Mouse (Mus musculus) stomach, embryonic 14.5 days (tissue): ENCODE measurements around the gene Pagr1a. TPM values are rescaled to one million over a fixed set of nuclear protein-coding genes. Genes with fewer than 3 reads are reported as not detected.

Experiments used
- ATAC-seq: fragments of 200-750 bp; cut with Nextera tagmentation; 2 replicates; pipeline ENCODE4 v1.8.0; 2017; ENCODE audit warnings: low read depth, moderate TSS enrichment; ENCODE audit not compliant: insufficient number of reproducible peaks, insufficient read depth, low FRiP score
- H3K27ac ChIP-seq: fragments of 300-500 bp; sonication (generic); 2 replicates; pipeline ENCODE4 v1.5.1; 2014; ENCODE audit warnings: mild to moderate bottlenecking, low read length, moderate library complexity, mixed read lengths
- H3K27me3 ChIP-seq: fragments of 300-500 bp; sonication (generic); 2 replicates; pipeline ENCODE4 v1.6.1; 2014; ENCODE audit warnings: low read length, control low read depth, mixed read lengths; ENCODE audit not compliant: control insufficient read depth, insufficient read depth
- H3K36me3 ChIP-seq: fragments of 300-500 bp; sonication (generic); 2 replicates; pipeline ENCODE4 v1.6.1; 2014; ENCODE audit warnings: mild to moderate bottlenecking, control low read depth, low read length, moderate library complexity, mixed read lengths; ENCODE audit not compliant: control insufficient read depth, insufficient read depth
- H3K4me1 ChIP-seq: fragments of 300-500 bp; sonication (generic); 2 replicates; pipeline ENCODE4 v1.6.1; 2014; ENCODE audit warnings: low read length, control low read depth, mixed read lengths; ENCODE audit not compliant: control insufficient read depth, insufficient read depth
- H3K4me2 ChIP-seq: fragments of 300-500 bp; sonication (generic); replicated peaks from 2 replicates; pipeline ENCODE4 v1.6.1; 2014; ENCODE audit warnings: low read depth, low read length, control low read depth
- H3K4me3 ChIP-seq: fragments of 300-500 bp; sonication (generic); 2 replicates; pipeline ENCODE4 v1.5.1; 2014; ENCODE audit warnings: low read depth, low read length, control low read depth
- H3K9ac ChIP-seq: fragments of 300-500 bp; sonication (generic); replicated peaks from 2 replicates; pipeline ENCODE4 v1.6.1; 2014; ENCODE audit warnings: low read depth, mild to moderate bottlenecking, control low read depth, low read length, moderate library complexity, mixed read lengths
- H3K9me3 ChIP-seq: fragments of 300-500 bp; sonication (generic); 2 replicates; pipeline ENCODE4 v1.6.1; 2016; ENCODE audit warnings: low read depth, low read length, control low read depth; ENCODE audit not compliant: control insufficient read depth
- WGBS: fragments of 180-500 bp; shearing (Covaris S2); extraction: QIAGEN DNeasy Blood & Tissue Kit; methylation state at CpG from one replicate; pipeline ENCODE4 v1.1.7; 2014; 5-methylcytosine and 5-hydroxymethylcytosine counted together
- polyA plus RNA-seq: library from polyadenylated mRNA; unstranded; fragments of >200 nt; fragmentation: Nextera tagmentation; extraction: Ambion mirVana; gene quantifications from 2 replicates; pipeline ENCODE4 v1.2.1, GENCODE M21; 2014

Pagr1a gene
- polyA plus RNA-seq, 1 experiment from 2014 or later: 55.8 TPM

DNA sequence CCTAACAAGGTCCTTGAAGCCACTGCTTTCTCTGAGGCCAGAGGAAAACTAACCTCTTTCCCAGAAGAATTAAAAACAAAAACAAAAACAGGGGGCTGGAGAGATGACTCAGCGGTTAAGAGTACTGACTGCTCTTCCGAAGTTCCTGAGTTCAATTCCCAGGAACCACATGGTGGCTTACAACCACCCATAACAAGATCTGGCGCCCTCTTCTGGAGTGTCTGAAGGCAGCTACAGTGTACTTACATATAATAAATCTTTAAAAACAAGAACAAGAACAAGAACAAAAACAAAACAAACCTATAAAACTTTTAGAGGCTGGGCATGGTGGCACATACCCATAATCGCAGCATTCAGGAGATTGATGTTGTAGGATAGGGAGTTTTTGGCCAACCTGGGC lies 20.7 kb downstream of the Pagr1a start:
- H3K4me3 ChIP-seq: no peak overlapping the region
- no peaks in the 10 kb centered on the region for H3K36me3 ChIP-seq
- ATAC-seq: no peak
- no peak overlapping the region for H3K4me2 ChIP-seq
- no peaks in the 10 kb centered on the region for H3K27me3 ChIP-seq
- no peaks in the 10 kb centered on the region for H3K4me1 ChIP-seq
- no peak overlapping the region for H3K27ac ChIP-seq
- WGBS: 81% methylated on average over 4 of the region's 4 CpGs
- no peak overlapping the region for H3K9ac ChIP-seq
- H3K9me3 ChIP-seq: no peaks in the 10 kb centered on the region

DNA sequence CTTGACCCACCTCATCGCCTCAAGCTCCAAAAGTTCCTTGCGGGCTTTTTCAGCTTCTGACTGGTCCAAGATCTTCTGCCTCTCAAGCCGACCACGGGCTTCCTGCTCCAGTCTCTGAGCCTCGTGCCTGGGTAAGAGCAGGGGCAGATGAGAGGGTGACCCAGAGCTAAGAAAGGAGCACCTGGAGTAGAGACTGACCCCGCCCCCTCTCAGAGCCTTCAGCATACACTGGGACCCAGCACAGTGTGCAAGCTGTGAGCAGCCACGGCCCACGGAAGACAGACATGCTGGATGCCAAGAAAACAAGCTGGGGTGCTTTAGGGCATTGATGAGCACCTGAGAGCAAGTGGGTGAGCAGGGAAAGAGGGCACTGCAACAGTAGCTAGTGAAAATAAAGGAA lies 28.3 kb downstream of the Pagr1a start:
- Histone ChIP-seq H3K4me1 (no peaks in the 10 kb centered on the region), H3K9ac (no peak overlapping the region), H3K9me3 (no peaks in the 10 kb centered on the region), H3K27ac (no peak overlapping the region), H3K4me3 (no peak overlapping the region), H3K4me2 (no peak overlapping the region), H3K36me3 (no peaks in the 10 kb centered on the region), H3K27me3 (no peaks in the 10 kb centered on the region)
- no peak for ATAC-seq
- WGBS: 64% methylated on average over 8 of the region's 8 CpGs

DNA sequence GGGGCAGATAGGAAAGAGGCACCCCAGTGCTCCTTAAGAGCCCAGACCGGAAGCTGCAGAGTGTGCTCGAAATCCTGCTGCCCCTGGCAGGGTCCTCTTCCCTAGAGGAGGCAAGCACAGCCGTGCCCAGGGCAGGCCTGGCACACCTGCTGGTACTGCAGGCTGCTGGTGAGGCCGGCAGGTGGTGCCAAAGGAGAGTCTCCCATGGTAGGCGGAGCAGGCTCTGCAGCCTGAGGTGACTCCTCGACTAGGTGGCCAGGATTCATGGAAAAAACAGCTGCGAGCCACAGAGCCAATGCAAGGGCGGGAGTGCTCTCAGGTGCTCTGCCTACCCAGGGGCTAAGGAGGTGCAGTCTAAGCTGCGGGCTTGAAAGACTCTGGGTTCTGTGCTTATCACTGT lies 30.8 kb downstream of the Pagr1a start:
- H3K4me2 ChIP-seq: no peak overlapping the region
- H3K4me3 ChIP-seq: no peak overlapping the region
- 41% methylated on average over 9 of the region's 9 CpGs for WGBS

DNA sequence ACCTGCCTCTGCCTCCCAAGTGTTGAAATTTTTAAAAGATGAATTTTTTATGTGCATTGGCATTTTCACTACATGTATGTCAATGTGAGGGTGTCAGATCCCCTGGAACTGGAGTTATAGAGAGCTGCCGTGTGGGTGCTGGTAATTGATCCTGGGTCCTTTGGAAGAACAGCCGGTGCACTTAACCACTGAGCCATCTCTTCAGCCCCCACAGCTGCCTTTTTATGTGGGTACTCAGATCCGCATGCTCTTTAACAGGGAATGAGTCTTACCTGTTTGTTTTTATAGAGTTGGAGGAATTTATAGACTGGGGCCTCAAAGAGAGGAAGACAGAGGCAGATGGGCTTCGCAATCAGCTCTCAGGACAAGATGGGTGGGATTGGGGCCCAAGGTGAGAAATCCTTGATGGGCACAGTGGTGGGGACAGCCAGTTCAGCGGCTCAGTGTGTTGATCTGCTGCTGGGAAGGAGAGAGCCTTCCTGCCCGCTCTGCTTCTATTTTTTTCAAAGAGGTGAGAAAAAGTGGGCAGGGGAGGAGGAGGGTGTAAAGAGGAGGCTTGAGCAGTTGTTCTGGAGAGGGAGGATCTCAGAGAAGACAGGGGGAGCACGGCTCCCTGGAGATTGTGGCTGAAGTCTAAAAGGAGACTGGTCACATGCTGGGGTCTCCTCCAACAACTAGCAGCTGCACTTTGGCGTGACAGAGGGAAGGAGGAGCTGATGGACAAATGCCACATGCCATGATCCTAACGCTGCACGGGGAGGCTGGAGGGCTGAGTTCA lies 32.3 kb downstream of the Pagr1a start:
- peaks cover 3% of the 10 kb centered on the region for H3K36me3 ChIP-seq
- 39% methylated on average over 10 of the region's 10 CpGs for whole genome bisulfite sequencing
- no peak overlapping the region for H3K4me2 ChIP-seq
- no peaks in the 10 kb centered on the region for H3K27me3 ChIP-seq
- H3K9ac ChIP-seq: no peak overlapping the region
- H3K4me1 ChIP-seq: no peaks in the 10 kb centered on the region
- ATAC-seq: no peak
- H3K27ac ChIP-seq: no peak overlapping the region
- H3K4me3 ChIP-seq: no peak overlapping the region
- H3K9me3 ChIP-seq: no peaks in the 10 kb centered on the region

More for the DNA sequence above, 30.8 kb downstream of the Pagr1a start:
- Histone ChIP-seq H3K4me1 (no peaks in the 10 kb centered on the region), H3K36me3 (no peaks in the 10 kb centered on the region), H3K27ac (no peak overlapping the region), H3K9ac (no peak overlapping the region), H3K27me3 (no peaks in the 10 kb centered on the region), H3K9me3 (no peaks in the 10 kb centered on the region)
- ATAC-seq: peak; percentile 66; the same call in 1 of the 2 replicates

DNA sequence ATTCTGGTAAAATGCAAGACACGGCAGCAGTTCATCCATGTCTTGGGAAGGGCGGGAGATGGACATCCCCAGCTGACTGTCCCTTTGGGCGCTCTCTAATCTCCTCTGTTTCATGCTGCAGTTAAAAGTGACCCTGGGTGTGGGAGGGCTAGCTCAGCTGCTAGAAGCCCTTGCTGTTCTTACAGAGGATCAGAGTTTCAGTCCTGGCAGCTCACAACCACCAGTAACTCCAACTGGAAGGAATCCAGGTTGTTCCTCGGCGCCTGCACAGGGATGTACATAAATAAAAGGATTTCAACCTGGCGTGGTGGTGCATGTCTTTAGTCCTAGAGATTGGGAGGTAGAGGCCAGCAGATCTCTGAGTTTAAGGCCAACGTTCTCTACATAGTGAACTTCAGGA lies 34.0 kb downstream of the Pagr1a start:
- Histone ChIP-seq H3K36me3 (peaks cover 21% of the 10 kb centered on the region), H3K4me1 (no peaks in the 10 kb centered on the region), H3K4me2 (no peak overlapping the region), H3K9ac (no peak overlapping the region), H3K9me3 (no peaks in the 10 kb centered on the region), H3K4me3 (no peak overlapping the region), H3K27ac (no peak overlapping the region), H3K27me3 (no peaks in the 10 kb centered on the region)
- no peak for ATAC-seq
- WGBS: 75% methylated on average over 7 of the region's 7 CpGs

DNA sequence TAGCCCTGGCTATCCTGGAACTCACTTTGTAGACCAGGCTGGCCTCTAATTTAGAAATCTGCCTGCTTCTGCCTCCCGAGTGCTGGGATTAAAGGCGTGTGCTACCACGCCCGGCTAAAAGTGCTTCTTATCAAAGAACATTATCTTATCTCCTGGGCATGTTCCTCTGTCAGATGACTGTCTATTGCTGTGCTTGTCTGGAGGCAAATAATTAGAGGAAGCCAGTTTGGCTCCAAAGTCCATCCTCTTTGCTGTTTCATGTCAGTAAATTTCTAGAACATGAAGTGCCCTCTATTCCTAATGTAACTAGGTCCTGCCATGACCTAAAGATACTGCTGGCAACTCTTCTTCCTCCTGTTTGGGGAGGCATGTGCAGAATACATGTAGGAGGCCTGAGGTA lies 35.1 kb downstream of the Pagr1a start:
- H3K9ac ChIP-seq: no peak overlapping the region
- ATAC-seq: no peak
- no peaks in the 10 kb centered on the region for H3K9me3 ChIP-seq
- H3K36me3 ChIP-seq: peaks cover 25% of the 10 kb centered on the region
- H3K27me3 ChIP-seq: no peaks in the 10 kb centered on the region
- no peak overlapping the region for H3K4me3 ChIP-seq
- H3K27ac ChIP-seq: no peak overlapping the region
- 78% methylated on average over 4 of the region's 4 CpGs for WGBS
- H3K4me2 ChIP-seq: no peak overlapping the region
- no peaks in the 10 kb centered on the region for H3K4me1 ChIP-seq

DNA sequence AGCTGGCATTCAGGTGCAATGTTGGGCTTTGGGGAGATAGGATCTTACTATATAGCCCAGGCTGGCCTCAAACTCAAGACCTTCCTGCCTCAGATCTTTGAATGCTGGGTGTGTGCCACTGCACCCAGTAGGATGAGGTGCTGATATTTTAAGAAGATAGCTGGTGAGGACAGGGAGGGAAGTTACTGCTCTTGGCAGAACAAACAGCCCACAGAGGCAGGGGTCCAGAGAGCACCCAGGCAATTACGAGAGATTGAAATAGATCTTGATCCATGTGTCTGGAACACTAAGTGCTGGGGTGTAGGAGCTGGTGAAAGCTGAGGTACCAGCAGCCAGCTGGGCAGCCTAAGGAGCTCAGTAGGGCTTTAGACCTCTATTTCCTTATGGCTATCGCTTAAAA lies 35.6 kb downstream of the Pagr1a start:
- Histone ChIP-seq H3K4me1 (no peaks in the 10 kb centered on the region), H3K36me3 (peaks cover 25% of the 10 kb centered on the region), H3K9me3 (no peaks in the 10 kb centered on the region), H3K4me2 (no peak overlapping the region), H3K4me3 (no peak overlapping the region), H3K27ac (no peak overlapping the region), H3K9ac (no peak overlapping the region), H3K27me3 (no peaks in the 10 kb centered on the region)
- ATAC-seq: no peak
- WGBS: 84% methylated on average over 2 of the region's 2 CpGs

DNA sequence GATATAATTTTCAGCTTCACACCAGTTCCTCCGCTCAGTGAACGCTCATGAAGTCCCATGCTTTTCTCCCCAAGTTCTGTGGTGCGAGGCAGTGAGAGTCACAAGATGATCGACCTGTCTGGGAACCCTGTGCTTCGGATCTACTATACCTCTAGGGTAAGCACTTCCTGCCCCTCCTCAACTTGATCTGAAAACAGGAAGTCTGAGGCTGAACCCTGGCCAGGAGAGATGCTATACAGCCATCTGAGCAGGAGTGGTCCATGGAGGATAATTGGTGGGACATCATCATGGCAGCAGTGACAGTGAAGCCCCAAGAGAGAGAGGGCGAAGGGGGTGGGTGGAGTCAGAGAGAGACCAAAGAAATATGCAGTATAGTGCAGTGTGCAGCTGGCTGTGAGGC lies 38.3 kb downstream of the Pagr1a start:
- H3K4me3 ChIP-seq: no peak overlapping the region
- H3K4me2 ChIP-seq: no peak overlapping the region
- no peak for ATAC-seq
- 91% methylated on average over 6 of the region's 6 CpGs for WGBS
- H3K27ac ChIP-seq: no peak overlapping the region
- no peak overlapping the region for H3K9ac ChIP-seq
- no peaks in the 10 kb centered on the region for H3K9me3 ChIP-seq
- H3K4me1 ChIP-seq: peaks cover 4% of the 10 kb centered on the region; the same call in 1 of the 2 replicates
- H3K36me3 ChIP-seq: peaks cover 25% of the 10 kb centered on the region
- no peaks in the 10 kb centered on the region for H3K27me3 ChIP-seq
